Mouse (Mus musculus) cerebellum, adult 8-10 months (tissue): ENCODE measurements around the gene Fbxo46.
A peak's percentile ranks its signal among the peaks of the same experiment; 100 is the strongest.
"Not testable (repeated sequence)": the region's sequence is repeated elsewhere in the genome, so short reads cannot be mapped to it uniquely, and the experiment has no call there.

Experiments used
- DNase-seq: peaks from one replicate; pipeline ENCODE4 v3.0.0; 2022

Fbxo46 gene

GRCm38 (mm10) chr7:19119631-19120429, at the start of gene Fbxo46:
Gene Fbxo46, plus strand, starts transcription at chr7:19119859.
- DNase-seq: peak; percentile 89

- DNase-seq: not testable (repeated sequence)
Observed at GRCm38 (mm10) chr7:19071024-19071423, 48.6 kb upstream of the Fbxo46 start.

- DNase-seq: no peak
Observed at GRCm38 (mm10) chr7:19073504-19073903, 46.2 kb upstream of the Fbxo46 start.

GRCm38 (mm10) chr7:19074494-19074893, 45.2 kb upstream of the Fbxo46 start:
- no peak for DNase-seq

DNA sequence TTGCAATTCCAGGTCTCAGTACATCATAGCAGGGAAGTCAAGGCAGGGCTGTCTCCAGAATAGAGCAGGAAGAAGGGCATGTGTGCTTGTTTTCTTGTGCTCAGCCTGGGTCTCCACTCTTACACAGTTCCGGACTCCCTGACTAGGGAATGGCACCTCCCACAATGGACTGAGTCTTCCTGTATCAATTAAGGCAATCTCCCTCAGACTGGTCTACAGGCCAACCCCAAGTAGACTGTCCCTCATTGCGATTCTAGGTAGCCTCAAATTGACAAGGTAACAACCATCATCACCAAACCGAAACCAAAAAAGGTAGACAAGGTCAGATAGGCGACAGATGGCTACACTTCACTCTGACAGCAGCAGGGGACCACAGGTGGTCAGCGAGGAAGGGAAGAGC, 44.4 kb upstream of the Fbxo46 start:
- no peak for DNase-seq

- DNase-seq: peak; percentile 87
Observed at GRCm38 (mm10) chr7:19075723-19076585, 43.7 kb upstream of the Fbxo46 start, which contains the start of gene Dmwd. Gene Dmwd, plus strand, starts transcription at chr7:19076227.

- no peak for DNase-seq
Observed at GRCm38 (mm10) chr7:19076586-19076991, 43.1 kb upstream of the Fbxo46 start.

DNA sequence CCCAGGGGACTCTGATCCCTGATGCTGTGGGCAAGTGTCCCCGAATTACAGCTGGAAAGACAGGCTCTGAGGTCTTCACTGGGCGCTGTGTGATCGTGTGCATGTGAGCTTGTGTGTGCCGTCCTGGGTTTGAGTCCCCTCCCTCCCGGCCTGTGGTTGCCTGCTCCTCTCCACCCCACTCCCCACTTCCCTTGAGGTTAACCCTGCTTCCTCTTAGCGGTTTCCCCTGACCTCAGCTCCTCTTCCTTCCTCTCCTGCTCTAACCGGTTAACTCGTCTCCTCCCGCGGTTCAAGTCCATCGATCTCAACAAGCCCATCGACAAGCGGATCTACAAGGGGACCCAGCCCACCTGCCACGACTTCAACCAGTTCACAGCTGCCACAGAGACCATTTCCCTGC, 41.9 kb upstream of the Fbxo46 start:
- no peak for DNase-seq

GRCm38 (mm10) chr7:19078732-19079131, 40.9 kb upstream of the Fbxo46 start:
- DNase-seq: no peak

DNA sequence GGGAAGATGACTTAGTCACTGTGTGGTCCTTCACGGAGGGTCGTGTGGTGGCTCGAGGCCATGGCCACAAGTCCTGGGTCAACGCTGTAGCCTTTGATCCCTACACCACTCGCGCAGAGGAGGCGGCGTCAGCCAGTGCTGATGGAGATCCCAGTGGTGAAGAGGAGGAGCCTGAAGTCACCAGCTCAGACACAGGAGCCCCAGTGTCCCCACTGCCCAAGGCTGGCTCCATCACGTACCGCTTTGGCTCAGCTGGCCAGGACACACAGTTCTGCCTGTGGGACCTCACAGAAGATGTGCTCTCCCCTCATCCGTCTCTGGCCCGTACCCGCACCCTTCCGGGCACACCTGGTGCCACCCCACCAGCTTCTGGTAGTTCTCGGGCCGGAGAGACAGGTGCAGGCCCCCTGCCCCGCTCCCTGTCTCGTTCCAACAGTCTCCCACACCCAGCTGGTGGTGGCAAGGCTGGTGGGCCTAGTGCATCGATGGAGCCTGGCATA, 39.2 kb upstream of the Fbxo46 start:
- no peak for DNase-seq

DNA sequence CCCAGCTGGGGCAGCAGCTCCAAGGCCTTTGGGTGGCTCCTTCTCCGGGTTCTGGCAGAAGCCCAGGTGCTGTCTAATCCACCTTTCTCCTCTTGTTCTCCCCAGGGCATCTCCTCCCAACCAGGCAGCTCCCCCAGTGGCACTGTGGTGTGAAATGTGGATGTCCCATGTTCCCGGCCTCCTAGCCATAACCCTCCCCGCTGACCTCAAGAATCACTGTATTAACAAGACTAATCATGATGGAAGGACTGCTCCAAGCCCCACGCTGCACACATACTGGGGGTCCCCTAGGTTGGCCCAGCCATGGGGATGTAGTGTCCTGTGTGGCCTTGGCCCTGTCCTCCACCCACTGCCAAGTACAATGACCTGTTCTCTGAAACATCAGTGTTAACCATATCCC, 37.5 kb upstream of the Fbxo46 start:
- no peak for DNase-seq

- DNase-seq: no peak
Observed at GRCm38 (mm10) chr7:19083096-19083495, 36.6 kb upstream of the Fbxo46 start.

GRCm38 (mm10) chr7:19083701-19084100, 36.0 kb upstream of the Fbxo46 start, which contains the start of gene Dmpk:
Gene Dmpk, plus strand, starts transcription at chr7:19083849.
- no peak for DNase-seq

DNA sequence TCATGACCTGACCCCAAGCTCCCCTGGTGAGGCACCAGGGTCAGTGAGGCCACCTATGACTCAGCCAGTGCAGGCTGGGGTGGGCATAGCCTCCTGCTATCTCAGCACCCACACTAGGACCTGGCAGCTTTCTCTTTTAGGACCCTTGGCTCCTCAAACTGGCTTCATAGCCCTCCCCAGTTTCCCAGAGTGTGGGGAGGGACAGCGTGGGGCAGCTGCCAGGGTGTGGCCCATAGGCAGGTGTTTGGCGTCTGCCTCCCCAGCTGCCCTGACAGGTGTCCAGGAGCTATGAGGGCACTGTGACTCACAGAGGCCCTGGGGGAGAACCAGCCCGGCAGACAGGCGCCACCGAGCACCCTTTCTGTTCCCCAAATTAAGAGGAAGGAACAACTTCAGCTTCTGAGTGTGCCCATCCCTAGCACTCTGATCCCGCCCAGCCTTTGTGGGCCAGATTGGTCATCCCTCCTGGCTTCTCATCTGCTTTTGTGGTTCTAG, 35.3 kb upstream of the Fbxo46 start:
- DNase-seq: no peak

- no peak for DNase-seq
Observed at GRCm38 (mm10) chr7:19084921-19085473, 34.7 kb upstream of the Fbxo46 start.

DNA sequence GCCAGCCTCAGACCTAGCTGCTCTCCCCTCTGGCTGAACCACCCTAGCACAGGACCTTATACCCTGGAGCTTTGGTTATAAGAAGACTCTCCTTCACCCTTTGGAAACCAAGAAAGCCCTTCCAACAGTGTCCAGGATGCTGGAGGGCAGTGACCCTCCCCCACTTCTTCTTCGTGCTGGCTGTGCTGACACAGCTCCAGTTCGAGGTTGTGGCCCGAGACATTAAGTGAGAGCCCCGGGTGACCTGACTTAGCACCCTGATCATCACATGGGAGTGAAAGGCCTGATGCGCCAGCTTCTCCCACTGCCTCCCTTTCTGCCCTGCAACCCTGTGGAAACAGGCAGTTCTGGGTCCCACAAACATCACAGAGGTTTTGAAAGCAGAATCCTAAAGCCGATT, 34.2 kb upstream of the Fbxo46 start:
- no peak for DNase-seq

- DNase-seq: no peak
Observed at GRCm38 (mm10) chr7:19086042-19086441, 33.6 kb upstream of the Fbxo46 start.

DNA sequence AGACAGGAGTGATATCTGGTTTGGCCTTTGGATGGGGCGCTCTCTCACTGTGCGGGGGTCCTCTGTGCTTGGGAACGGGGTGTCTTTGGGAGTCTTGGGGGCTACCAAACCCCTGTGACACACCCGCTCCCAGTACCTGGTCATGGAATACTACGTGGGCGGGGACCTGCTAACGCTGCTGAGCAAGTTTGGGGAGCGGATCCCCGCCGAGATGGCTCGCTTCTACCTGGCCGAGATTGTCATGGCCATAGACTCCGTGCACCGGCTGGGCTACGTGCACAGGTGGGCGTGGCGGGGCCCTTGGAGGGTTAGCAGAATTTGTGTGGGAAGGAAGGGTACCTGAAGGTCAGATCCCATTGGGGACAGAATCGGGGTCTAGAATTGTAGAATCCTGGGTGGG, 32.9 kb upstream of the Fbxo46 start:
- DNase-seq: no peak

- no peak for DNase-seq
Observed at GRCm38 (mm10) chr7:19088813-19089212, 30.8 kb upstream of the Fbxo46 start.

DNA sequence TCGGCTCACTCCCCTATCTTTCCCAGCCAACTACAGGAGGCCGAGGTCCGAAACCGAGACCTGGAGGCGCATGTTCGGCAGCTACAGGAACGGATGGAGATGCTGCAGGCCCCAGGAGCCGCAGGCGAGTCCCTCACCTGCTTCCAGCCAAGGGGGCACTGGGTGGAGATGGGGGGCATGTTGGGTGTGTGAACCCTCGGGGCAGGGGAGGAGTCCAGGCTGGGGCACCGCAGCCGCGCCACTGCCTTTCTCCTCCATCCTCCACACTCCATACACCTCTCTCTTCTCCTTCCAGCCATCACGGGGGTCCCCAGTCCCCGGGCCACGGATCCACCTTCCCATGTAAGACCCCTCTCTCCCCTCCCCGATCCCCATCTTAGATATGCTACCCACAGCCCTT, 27.7 kb upstream of the Fbxo46 start:
- no peak for DNase-seq

DNA sequence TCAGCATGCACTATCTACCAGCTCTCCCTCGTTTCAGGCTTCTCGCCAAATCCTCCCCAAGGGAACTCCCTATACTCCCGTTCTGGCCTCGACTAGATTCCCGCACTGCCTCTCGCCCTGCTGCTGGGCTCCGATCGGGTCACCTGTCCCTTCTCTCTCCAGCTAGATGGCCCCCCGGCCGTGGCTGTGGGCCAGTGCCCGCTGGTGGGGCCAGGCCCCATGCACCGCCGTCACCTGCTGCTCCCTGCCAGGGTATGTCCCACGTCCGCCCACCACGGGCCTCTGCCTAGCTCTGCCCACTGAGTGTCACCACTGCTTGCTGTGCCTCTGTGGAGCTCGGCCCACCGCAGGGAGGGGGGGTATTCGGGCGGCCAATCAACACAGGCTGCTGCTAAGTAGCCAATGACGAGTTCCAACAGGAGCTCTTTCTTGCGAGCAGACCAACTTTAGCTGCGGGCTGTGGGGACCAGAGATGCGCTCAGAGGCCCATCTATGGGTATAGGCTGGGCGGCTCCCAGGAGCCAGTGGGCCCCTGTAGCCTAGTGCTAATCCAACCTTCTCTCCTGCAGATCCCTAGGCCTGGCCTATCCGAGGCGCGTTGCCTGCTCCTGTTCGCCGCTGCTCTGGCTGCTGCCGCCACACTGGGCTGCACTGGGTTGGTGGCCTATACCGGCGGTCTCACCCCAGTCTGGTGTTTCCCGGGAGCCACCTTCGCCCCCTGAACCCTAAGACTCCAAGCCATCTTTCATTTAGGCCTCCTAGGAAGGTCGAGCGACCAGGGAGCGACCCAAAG, 27.1 kb upstream of the Fbxo46 start:
- DNase-seq: no peak

DNA sequence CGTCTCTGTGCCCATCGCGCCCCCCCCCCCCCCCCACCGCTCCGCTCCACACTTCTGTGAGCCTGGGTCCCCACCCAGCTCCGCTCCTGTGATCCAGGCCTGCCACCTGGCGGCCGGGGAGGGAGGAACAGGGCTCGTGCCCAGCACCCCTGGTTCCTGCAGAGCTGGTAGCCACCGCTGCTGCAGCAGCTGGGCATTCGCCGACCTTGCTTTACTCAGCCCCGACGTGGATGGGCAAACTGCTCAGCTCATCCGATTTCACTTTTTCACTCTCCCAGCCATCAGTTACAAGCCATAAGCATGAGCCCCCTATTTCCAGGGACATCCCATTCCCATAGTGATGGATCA, 26.5 kb upstream of the Fbxo46 start:
- DNase-seq: no peak
